Mouse (Mus musculus): ENCODE measurements at regions not wholly inside any gene's neighbourhood (a gene's known extent, or its start where the extent isn't known, plus 50 kb on each side); places are given as distances from the start of the nearest gene placed in this dataset.

DNA sequence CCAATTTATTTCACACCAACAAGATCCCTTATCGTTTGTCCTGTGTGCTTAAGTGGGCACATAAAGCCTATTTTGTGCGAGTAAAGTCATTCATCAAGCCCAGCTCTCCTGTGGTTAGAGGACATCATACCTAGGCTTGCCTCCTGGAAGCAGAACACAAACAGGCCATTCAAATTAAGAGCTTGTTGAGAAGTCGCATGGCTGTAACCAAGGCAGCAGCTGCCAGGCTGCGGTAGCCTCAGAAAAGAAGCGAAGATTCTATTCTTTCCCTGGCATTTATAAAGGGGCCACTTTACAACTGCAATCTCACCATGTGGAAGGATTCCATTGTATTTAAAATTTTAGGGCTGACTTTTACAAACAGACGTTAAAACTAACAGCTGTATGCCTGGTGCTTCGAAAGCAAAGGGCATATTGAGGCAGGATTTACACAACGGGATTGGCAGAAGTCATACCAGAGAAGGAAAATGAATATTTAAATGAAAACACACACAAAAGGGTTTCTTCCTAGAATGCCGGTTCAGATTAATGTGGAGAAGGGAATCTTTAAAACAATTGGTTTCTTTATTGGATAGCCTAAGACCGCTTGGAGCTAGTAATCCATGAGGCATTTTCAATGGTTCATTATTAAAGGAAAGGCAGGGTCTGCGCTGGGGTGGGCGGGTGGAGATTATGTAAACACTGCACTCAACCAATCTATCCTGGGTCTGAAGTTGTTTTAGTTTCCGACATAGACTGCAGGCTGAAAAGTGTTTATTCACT is 366.6 kb downstream of the Sfmbt2 start:
- H3K27ac ChIP-seq (ENCODE audit: low read depth, low read length): no peak overlapping the region
- H3K27me3 ChIP-seq (ENCODE audit: control insufficient read depth, insufficient read depth, low read length): no peaks in the 10 kb centered on the region; the same call in 1 of the 2 replicates
- H3K9ac ChIP-seq (ENCODE audit: low read length): no peak overlapping the region
- WGBS: 16% methylated on average over 13 of the region's 13 CpGs
- ATAC-seq (ENCODE audit: low FRiP score) (peak; percentile 92), DNase-seq (ENCODE audit: low spot score, missing footprints) (peak; percentile 91)
- H3K9me3 ChIP-seq (ENCODE audit: control insufficient read depth, low read length): no peaks in the 10 kb centered on the region
- no peaks in the 10 kb centered on the region for H3K36me3 ChIP-seq (ENCODE audit: control insufficient read depth, insufficient read depth, low read length)
- H3K4me2 ChIP-seq: peak overlapping the region; percentile 26
- H3K4me3 ChIP-seq (ENCODE audit: low read depth, low read length): no peak overlapping the region
- no peaks in the 10 kb centered on the region; the same call in 1 of the 2 replicates for H3K4me1 ChIP-seq (ENCODE audit: control insufficient read depth, insufficient read depth, low read length)

GRCm38 (mm10) chr2:10737458-10737775 is 367.1 kb downstream of the Sfmbt2 start:
- Histone ChIP-seq H3K36me3 (ENCODE audit: control insufficient read depth, insufficient read depth, low read length) (no peaks in the 10 kb centered on the region), H3K4me1 (ENCODE audit: control insufficient read depth, insufficient read depth, low read length) (no peaks in the 10 kb centered on the region; the same call in 1 of the 2 replicates), H3K9me3 (ENCODE audit: control insufficient read depth, low read length) (no peaks in the 10 kb centered on the region), H3K27me3 (ENCODE audit: control insufficient read depth, insufficient read depth, low read length) (no peaks in the 10 kb centered on the region; the same call in 1 of the 2 replicates), H3K4me2 (peak overlapping the region; percentile 26), H3K9ac (ENCODE audit: low read length) (no peak overlapping the region), H3K27ac (ENCODE audit: low read depth, low read length) (no peak overlapping the region), H3K4me3 (ENCODE audit: low read depth, low read length) (no peak overlapping the region)
- ATAC-seq (ENCODE audit: low FRiP score) (peak; percentile 92), DNase-seq (ENCODE audit: low spot score, missing footprints) (peak; percentile 91)
- 46% methylated on average over 9 of the region's 9 CpGs for WGBS

DNA sequence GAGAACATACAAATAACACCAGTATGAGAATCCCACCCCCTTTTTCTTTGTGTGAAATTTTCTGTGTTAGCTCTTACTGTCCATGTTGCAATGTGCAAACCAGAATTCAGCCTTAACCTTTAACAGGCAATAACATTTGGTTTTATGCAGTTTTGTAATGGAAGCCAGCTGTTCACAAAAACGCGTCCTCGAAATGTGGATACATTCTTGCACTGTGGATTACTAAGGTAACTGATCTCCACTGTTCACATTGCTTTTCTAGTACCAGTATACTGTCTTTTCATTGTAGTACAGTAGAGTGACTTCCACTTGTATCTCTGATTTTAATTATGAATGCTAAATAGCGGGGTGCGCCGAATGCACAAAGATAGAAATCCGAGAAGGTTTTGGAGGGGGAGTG is 374.8 kb downstream of the Sfmbt2 start:
- no peaks in the 10 kb centered on the region for H3K4me1 ChIP-seq (ENCODE audit: control insufficient read depth, insufficient read depth, low read length)
- H3K4me2 ChIP-seq: no peak overlapping the region
- no peaks in the 10 kb centered on the region for H3K36me3 ChIP-seq (ENCODE audit: control insufficient read depth, insufficient read depth, low read length)
- 82% methylated on average over 7 of the region's 7 CpGs for WGBS
- no peak for ATAC-seq (ENCODE audit: low FRiP score)
- H3K9me3 ChIP-seq (ENCODE audit: control insufficient read depth, low read length): no peaks in the 10 kb centered on the region
- no peak overlapping the region for H3K27ac ChIP-seq (ENCODE audit: low read depth, low read length)
- H3K27me3 ChIP-seq (ENCODE audit: control insufficient read depth, insufficient read depth, low read length): no peaks in the 10 kb centered on the region
- H3K9ac ChIP-seq (ENCODE audit: low read length): no peak overlapping the region
- no peak for DNase-seq (ENCODE audit: low spot score, missing footprints)
- no peak overlapping the region for H3K4me3 ChIP-seq (ENCODE audit: low read depth, low read length)

GRCm38 (mm10) chr2:10755375-10755774 is 385.1 kb downstream of the Sfmbt2 start:
- H3K4me3 ChIP-seq (ENCODE audit: low read depth, low read length): no peak overlapping the region
- no peaks in the 10 kb centered on the region for H3K27me3 ChIP-seq (ENCODE audit: control insufficient read depth, insufficient read depth, low read length)
- no peak overlapping the region for H3K4me2 ChIP-seq
- no peak overlapping the region for H3K27ac ChIP-seq (ENCODE audit: low read depth, low read length)
- DNase-seq (ENCODE audit: low spot score, missing footprints) (no peak), ATAC-seq (ENCODE audit: low FRiP score) (no peak)
- peaks cover 6% of the 10 kb centered on the region; the same call in 1 of the 2 replicates for H3K4me1 ChIP-seq (ENCODE audit: control insufficient read depth, insufficient read depth, low read length)
- 77% methylated on average over 3 of the region's 3 CpGs for WGBS
- no peaks in the 10 kb centered on the region for H3K36me3 ChIP-seq (ENCODE audit: control insufficient read depth, insufficient read depth, low read length)
- no peak overlapping the region for H3K9ac ChIP-seq (ENCODE audit: low read length)
- H3K9me3 ChIP-seq (ENCODE audit: control insufficient read depth, low read length): no peaks in the 10 kb centered on the region

DNA sequence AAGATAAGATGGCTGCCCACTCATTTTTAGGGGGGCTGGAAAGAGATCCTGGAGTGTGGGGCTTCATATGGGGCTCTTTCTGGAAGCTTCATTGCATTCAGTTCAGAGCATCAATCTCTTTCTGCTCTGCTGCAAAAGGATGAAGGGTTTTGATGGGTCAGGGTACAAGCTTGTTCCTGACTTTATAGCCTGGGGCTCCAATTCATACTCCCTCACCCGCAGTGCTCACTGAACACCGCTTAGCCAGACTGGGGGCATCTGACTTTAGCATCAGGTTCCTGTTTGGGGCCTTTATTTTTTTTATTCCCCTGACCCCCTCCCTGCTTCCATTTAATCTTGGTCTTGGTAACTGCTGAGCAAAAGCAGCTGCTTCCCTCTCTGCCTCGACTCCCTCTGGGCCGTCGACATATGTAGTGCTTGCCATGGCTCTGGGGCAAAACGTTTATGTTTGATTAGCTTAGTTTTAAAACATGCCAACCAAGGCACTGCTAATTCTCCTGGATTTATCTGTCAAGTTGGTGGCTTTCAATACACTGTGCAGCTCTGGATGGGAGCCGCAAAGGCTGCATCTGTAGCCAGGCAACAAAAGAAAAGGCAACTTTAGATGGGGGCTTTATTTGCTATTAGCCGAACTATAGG is 387.0 kb downstream of the Sfmbt2 start:
- ATAC-seq (ENCODE audit: low FRiP score): peak; percentile 63
- no peak overlapping the region for H3K4me2 ChIP-seq
- DNase-seq (ENCODE audit: low spot score, missing footprints): no peak

GRCm38 (mm10) chr2:10757886-10758285 is 387.6 kb downstream of the Sfmbt2 start:
- Histone ChIP-seq H3K9me3 (ENCODE audit: control insufficient read depth, low read length) (no peaks in the 10 kb centered on the region), H3K27ac (ENCODE audit: low read depth, low read length) (no peak overlapping the region), H3K27me3 (ENCODE audit: control insufficient read depth, insufficient read depth, low read length) (no peaks in the 10 kb centered on the region), H3K36me3 (ENCODE audit: control insufficient read depth, insufficient read depth, low read length) (no peaks in the 10 kb centered on the region), H3K4me1 (ENCODE audit: control insufficient read depth, insufficient read depth, low read length) (peaks cover 6% of the 10 kb centered on the region; the same call in 1 of the 2 replicates), H3K4me2 (no peak overlapping the region), H3K9ac (ENCODE audit: low read length) (no peak overlapping the region), H3K4me3 (ENCODE audit: low read depth, low read length) (no peak overlapping the region)
- 71% methylated on average over 1 of the region's 1 CpGs for WGBS
- no peak for DNase-seq (ENCODE audit: low spot score, missing footprints)
- ATAC-seq (ENCODE audit: low FRiP score): no peak

More for the DNA sequence above, 387.0 kb downstream of the Sfmbt2 start:
- Histone ChIP-seq H3K9me3 (ENCODE audit: control insufficient read depth, low read length) (no peaks in the 10 kb centered on the region), H3K27me3 (ENCODE audit: control insufficient read depth, insufficient read depth, low read length) (no peaks in the 10 kb centered on the region), H3K4me3 (ENCODE audit: low read depth, low read length) (no peak overlapping the region), H3K9ac (ENCODE audit: low read length) (no peak overlapping the region), H3K4me1 (ENCODE audit: control insufficient read depth, insufficient read depth, low read length) (peaks cover 6% of the 10 kb centered on the region; the same call in 1 of the 2 replicates), H3K36me3 (ENCODE audit: control insufficient read depth, insufficient read depth, low read length) (no peaks in the 10 kb centered on the region), H3K27ac (ENCODE audit: low read depth, low read length) (no peak overlapping the region)
- whole genome bisulfite sequencing: 41% methylated on average over 8 of the region's 8 CpGs

GRCm38 (mm10) chr2:10762236-10762635 is 391.9 kb downstream of the Sfmbt2 start:
- ATAC-seq (ENCODE audit: low FRiP score) (no peak), DNase-seq (ENCODE audit: low spot score, missing footprints) (no peak)
- Histone ChIP-seq H3K27ac (ENCODE audit: low read depth, low read length) (no peak overlapping the region), H3K9ac (ENCODE audit: low read length) (no peak overlapping the region), H3K4me3 (ENCODE audit: low read depth, low read length) (no peak overlapping the region), H3K4me1 (ENCODE audit: control insufficient read depth, insufficient read depth, low read length) (peaks cover 4% of the 10 kb centered on the region; the same call in 1 of the 2 replicates), H3K27me3 (ENCODE audit: control insufficient read depth, insufficient read depth, low read length) (no peaks in the 10 kb centered on the region), H3K9me3 (ENCODE audit: control insufficient read depth, low read length) (no peaks in the 10 kb centered on the region), H3K36me3 (ENCODE audit: control insufficient read depth, insufficient read depth, low read length) (no peaks in the 10 kb centered on the region), H3K4me2 (no peak overlapping the region)
- 84% methylated on average over 4 of the region's 4 CpGs for WGBS

GRCm38 (mm10) chr2:10783071-10783470 is 388.8 kb upstream of the Prkcq start:
- 65% methylated on average over 7 of the region's 7 CpGs for WGBS
- no peak for ATAC-seq (ENCODE audit: low FRiP score)

GRCm38 (mm10) chr2:10783594-10783993 is 388.3 kb upstream of the Prkcq start:
- no peak for ATAC-seq (ENCODE audit: low FRiP score)
- Histone ChIP-seq H3K27ac (ENCODE audit: low read depth, low read length) (no peak overlapping the region), H3K9me3 (ENCODE audit: control insufficient read depth, low read length) (no peaks in the 10 kb centered on the region)

More at GRCm38 (mm10) chr2:10783071-10783470, 388.8 kb upstream of the Prkcq start:
- no peak overlapping the region for H3K9ac ChIP-seq (ENCODE audit: low read length)
- H3K9me3 ChIP-seq (ENCODE audit: control insufficient read depth, low read length): no peaks in the 10 kb centered on the region
- no peak overlapping the region for H3K27ac ChIP-seq (ENCODE audit: low read depth, low read length)
- H3K27me3 ChIP-seq (ENCODE audit: control insufficient read depth, insufficient read depth, low read length): no peaks in the 10 kb centered on the region
- no peak overlapping the region for H3K4me3 ChIP-seq (ENCODE audit: low read depth, low read length)
- DNase-seq (ENCODE audit: low spot score, missing footprints): no peak
- no peak overlapping the region for H3K4me2 ChIP-seq
- H3K36me3 ChIP-seq (ENCODE audit: control insufficient read depth, insufficient read depth, low read length): no peaks in the 10 kb centered on the region
- no peaks in the 10 kb centered on the region for H3K4me1 ChIP-seq (ENCODE audit: control insufficient read depth, insufficient read depth, low read length)

More at GRCm38 (mm10) chr2:10783594-10783993, 388.3 kb upstream of the Prkcq start:
- no peak for DNase-seq (ENCODE audit: low spot score, missing footprints)
- WGBS: 74% methylated on average over 6 of the region's 6 CpGs
- Histone ChIP-seq H3K27me3 (ENCODE audit: control insufficient read depth, insufficient read depth, low read length) (no peaks in the 10 kb centered on the region), H3K36me3 (ENCODE audit: control insufficient read depth, insufficient read depth, low read length) (no peaks in the 10 kb centered on the region), H3K9ac (ENCODE audit: low read length) (no peak overlapping the region), H3K4me2 (no peak overlapping the region), H3K4me3 (ENCODE audit: low read depth, low read length) (no peak overlapping the region), H3K4me1 (ENCODE audit: control insufficient read depth, insufficient read depth, low read length) (no peaks in the 10 kb centered on the region)

All from midbrain, embryonic 11.5 days (tissue).